Mouse (Mus musculus) forebrain, embryonic 14.5 days (tissue): ENCODE measurements around the gene Spsb1. TPM values are rescaled to one million over a fixed set of nuclear protein-coding genes. Genes with fewer than 3 reads are reported as not detected.

Experiments
- ATAC-seq: fragments of 200-750 bp; cut with Nextera tagmentation; 2 replicates; pipeline ENCODE4 v1.8.0; 2017; ENCODE audit warnings: mild to moderate bottlenecking, moderate library complexity
- DNase-seq: peaks from one replicate; pipeline ENCODE4 v3.0.0-alpha.2; 2015; ENCODE audit warnings: low spot score
- H3K27ac ChIP-seq: fragments of 300-500 bp; sonication (generic); 2 replicates; pipeline ENCODE4 v1.5.1; 2014; ENCODE audit warnings: low read depth, mild to moderate bottlenecking, control low read depth, low read length, moderate library complexity
- H3K27me3 ChIP-seq: fragments of 300-500 bp; sonication (generic); replicated peaks from 2 replicates; pipeline ENCODE4 v1.6.1; 2014; ENCODE audit warnings: low read length, control low read depth, mixed read lengths; ENCODE audit not compliant: control insufficient read depth, insufficient read depth
- H3K36me3 ChIP-seq: fragments of 300-500 bp; sonication (generic); 2 replicates; pipeline ENCODE4 v1.6.1; 2014; ENCODE audit warnings: low read length, control low read depth; ENCODE audit not compliant: control insufficient read depth, insufficient read depth
- H3K4me1 ChIP-seq: fragments of 300-500 bp; sonication (generic); 2 replicates; pipeline ENCODE4 v1.6.1; 2014; ENCODE audit warnings: antibody characterized with exemption, low read length, control low read depth; ENCODE audit not compliant: control insufficient read depth, insufficient read depth
- H3K4me2 ChIP-seq: fragments of 300-500 bp; sonication (generic); 2 replicates; pipeline ENCODE4 v1.6.1; 2014; ENCODE audit warnings: mild to moderate bottlenecking, control low read depth, low read length
- H3K4me3 ChIP-seq: fragments of 300-500 bp; sonication (generic); 2 replicates; pipeline ENCODE4 v1.5.1; 2014; ENCODE audit warnings: low read depth, low read length, control low read depth
- H3K9ac ChIP-seq: fragments of 300-500 bp; sonication (generic); 2 replicates; pipeline ENCODE4 v1.6.1; 2014; ENCODE audit warnings: mild to moderate bottlenecking, low read length, control low read depth, moderate library complexity
- H3K9me3 ChIP-seq: fragments of 300-500 bp; sonication (generic); replicated peaks from 2 replicates; pipeline ENCODE4 v1.6.1; 2016; ENCODE audit warnings: low read length, control low read depth, mixed read lengths; ENCODE audit not compliant: control insufficient read depth
- WGBS: fragments of 180-500 bp; shearing (Covaris S2); extraction: QIAGEN DNeasy Blood & Tissue Kit; methylation state at CpG from one replicate; pipeline ENCODE4 v1.1.7; 2014; 5-methylcytosine and 5-hydroxymethylcytosine counted together
- polyA plus RNA-seq: library from polyadenylated mRNA; unstranded; fragments of >200 nt; fragmentation: Nextera tagmentation; extraction: Ambion mirVana; gene quantifications from 2 replicates; pipeline ENCODE4 v1.2.1, GENCODE M21; 2014

Spsb1 gene
- polyA plus RNA-seq, 1 experiment from 2014 or later, result 4.8 TPM

DNA sequence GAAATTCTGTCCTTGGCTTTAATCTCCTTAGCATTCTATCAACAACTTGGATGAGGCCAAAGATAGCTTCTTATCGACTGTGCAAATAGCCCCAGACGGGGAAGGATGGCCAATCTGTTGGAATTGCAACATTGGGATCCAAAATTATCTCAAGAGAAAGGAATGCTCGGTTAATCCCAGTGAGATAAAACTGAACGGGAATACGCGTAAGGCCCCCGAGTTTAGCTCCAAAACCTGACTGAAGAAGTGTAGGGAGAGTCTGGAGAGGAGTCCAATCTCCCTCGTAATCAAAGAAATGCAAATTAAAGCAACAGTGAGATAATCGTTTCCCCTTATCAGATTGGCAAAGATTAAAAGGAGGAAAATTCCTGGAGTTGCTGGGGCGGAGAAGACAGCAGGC lies 104.2 kb downstream of the Spsb1 start:
- Histone ChIP-seq H3K9me3 (no peaks in the 10 kb centered on the region), H3K27ac (no peak overlapping the region), H3K36me3 (no peaks in the 10 kb centered on the region), H3K4me3 (no peak overlapping the region), H3K4me1 (peaks cover 4% of the 10 kb centered on the region), H3K4me2 (no peak overlapping the region), H3K27me3 (no peaks in the 10 kb centered on the region), H3K9ac (no peak overlapping the region)
- ATAC-seq, result no peak
- DNase-seq, result no peak
- 67% methylated on average over 10 of the region's 10 CpGs for WGBS

DNA sequence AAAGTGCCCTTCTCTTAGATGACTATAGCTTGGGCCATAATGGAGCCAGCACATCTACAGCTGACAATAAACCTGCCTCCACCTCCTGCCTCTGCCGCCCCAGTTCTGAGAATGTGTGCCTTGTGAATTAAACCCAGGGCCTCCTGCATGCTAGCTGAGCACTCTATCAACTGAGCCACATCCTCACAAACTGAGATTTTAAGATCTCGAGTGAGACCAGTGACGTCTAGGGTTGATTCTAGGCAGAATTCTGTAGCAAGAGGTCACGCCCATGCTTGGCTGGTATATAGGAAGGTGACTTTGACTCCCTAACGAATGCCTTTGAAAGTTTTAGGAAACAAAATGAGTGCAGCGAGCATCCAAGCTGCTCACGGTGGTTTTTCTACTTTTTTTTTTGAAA lies 104.8 kb downstream of the Spsb1 start:
- Histone ChIP-seq H3K4me1 (peaks cover 4% of the 10 kb centered on the region), H3K9me3 (no peaks in the 10 kb centered on the region), H3K36me3 (no peaks in the 10 kb centered on the region), H3K9ac (no peak overlapping the region), H3K27ac (no peak overlapping the region), H3K4me3 (no peak overlapping the region), H3K27me3 (no peaks in the 10 kb centered on the region), H3K4me2 (no peak overlapping the region)
- ATAC-seq, result no peak
- 83% methylated on average over 7 of the region's 7 CpGs for WGBS
- DNase-seq, result no peak

DNA sequence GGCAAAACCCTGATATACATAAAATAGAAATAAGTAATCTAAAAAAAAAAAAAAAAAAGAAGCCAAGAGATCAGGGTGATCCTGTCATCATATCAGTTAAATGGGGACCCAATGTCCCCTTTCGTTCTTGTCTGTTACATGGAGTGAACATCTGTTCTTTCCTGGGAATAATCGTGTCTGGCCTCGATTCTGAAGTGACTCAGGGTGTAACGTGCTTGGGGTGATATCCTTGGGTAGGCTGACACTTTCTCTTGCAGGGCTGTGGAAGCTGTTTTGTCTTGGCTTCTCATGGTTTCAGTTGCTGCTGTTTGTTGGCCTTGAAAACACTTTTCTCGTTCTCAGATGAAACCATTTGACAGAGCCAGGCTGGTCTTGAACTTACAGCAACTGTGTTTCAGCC lies 105.8 kb downstream of the Spsb1 start:
- H3K4me1 ChIP-seq, result no peaks in the 10 kb centered on the region
- no peaks in the 10 kb centered on the region for H3K36me3 ChIP-seq
- no peaks in the 10 kb centered on the region for H3K9me3 ChIP-seq
- no peak overlapping the region for H3K4me2 ChIP-seq
- H3K9ac ChIP-seq, result no peak overlapping the region
- H3K4me3 ChIP-seq, result no peak overlapping the region
- H3K27ac ChIP-seq, result no peak overlapping the region
- H3K27me3 ChIP-seq, result no peaks in the 10 kb centered on the region
- ATAC-seq, result no peak
- no peak for DNase-seq
- WGBS, result 87% methylated on average over 5 of the region's 5 CpGs

DNA sequence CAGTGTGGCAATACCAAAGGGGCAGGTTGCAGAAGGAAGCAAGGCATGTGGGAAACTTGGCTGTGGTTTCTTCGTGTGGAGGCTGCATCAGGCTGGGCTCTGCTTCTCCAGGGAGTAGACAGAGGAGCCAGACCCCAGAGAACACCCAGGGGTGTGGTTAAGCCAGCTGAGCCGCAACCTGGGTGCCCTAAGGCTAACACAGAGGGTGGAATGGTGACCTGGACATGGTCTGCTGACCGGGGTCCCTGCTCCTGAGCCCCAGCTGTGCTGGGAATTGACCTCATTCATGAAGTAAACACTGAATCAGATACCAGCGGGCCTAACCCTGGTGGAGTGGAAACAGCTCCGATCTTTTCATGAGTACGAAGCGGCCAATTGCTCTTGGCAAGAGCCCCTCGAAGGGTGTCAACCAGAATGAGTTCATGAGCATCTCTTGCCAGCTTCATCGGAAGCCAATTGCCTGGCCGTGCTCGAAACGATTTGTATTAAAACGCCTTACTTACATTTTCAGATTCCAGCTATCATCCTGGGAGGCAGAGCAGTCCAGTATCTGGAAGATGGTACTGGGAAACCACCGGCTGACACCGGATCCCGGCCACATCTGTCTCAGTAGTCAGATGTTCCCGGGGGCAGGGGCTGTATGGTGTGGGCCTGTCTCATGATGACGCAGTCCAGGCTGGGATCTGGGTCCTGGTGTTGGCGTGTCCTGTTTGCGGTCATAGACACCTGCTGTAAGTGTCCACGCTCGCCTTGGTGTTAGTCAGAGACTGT lies 107.8 kb downstream of the Spsb1 start:
- Histone ChIP-seq H3K27me3 (no peaks in the 10 kb centered on the region), H3K9me3 (no peaks in the 10 kb centered on the region), H3K4me1 (no peaks in the 10 kb centered on the region), H3K27ac (no peak overlapping the region), H3K36me3 (no peaks in the 10 kb centered on the region), H3K9ac (no peak overlapping the region), H3K4me3 (no peak overlapping the region), H3K4me2 (no peak overlapping the region)
- 85% methylated on average over 22 of the region's 22 CpGs for WGBS
- DNase-seq, result peak; percentile 25
- ATAC-seq, result no peak

Other genes with a start within 250 kb of the Spsb1 start
- 20.4 and 24.9 TPM in 2 replicates for gene Tmem201, start 217.0 kb downstream of the Spsb1 start, polyA plus RNA-seq
- 20.4 and 21.9 TPM in 2 replicates for gene Slc25a33, start 180.8 kb downstream of the Spsb1 start, polyA plus RNA-seq
- 1.5 and 1.8 TPM in 2 replicates for gene H6pd, start 54.0 kb upstream of the Spsb1 start, polyA plus RNA-seq
- 0.05 and 0.06 TPM in 2 replicates for gene Gpr157, start 132.3 kb upstream of the Spsb1 start, polyA plus RNA-seq
- gene Slc2a5, start 164.2 kb upstream of the Spsb1 start, polyA plus RNA-seq, result 2.3 and 3.2 TPM in 2 replicates
- not detected in 2 replicates for gene Slc2a7, start 193.9 kb upstream of the Spsb1 start, polyA plus RNA-seq
- not detected in 2 replicates for gene Car6, start 246.3 kb upstream of the Spsb1 start, polyA plus RNA-seq